Mouse (Mus musculus) adrenal gland, adult (tissue): ENCODE measurements at regions not wholly inside any gene's neighbourhood (a gene's known extent, or its start where the extent isn't known, plus 50 kb on each side); places are given as distances from the start of the nearest gene placed in this dataset.

Experiments used
- DNase-seq, 2 experiments: peaks; one replicate each; pipeline ENCODE4 v3.0.0; 2022 to 2023; ENCODE audit warnings: low spot score in 1 of 2; ENCODE audit not compliant: inconsistent age in 2 of 2

DNA sequence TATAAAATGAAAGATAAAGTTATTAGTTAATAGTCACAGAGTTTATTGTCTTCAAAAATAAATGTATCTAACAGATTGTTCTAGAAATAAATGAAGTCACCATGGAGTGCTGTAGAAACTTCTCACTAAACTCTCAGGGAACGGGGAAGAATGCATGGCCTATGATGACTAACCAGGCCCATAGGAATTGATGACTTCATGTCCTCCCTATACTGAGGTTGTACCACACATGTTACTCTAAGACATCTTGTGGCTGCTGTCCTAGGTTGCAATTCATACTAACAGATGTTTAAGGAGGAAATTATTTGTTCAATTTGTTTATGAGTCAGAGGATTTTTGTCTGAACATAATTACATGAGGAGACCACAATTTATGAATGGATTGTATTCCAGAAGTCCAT lies 459.4 kb downstream of the Pros1 start:
- no peak for DNase-seq

GRCm38 (mm10) chr16:63319602-63320001 lies 465.5 kb downstream of the Pros1 start:
- no peak for DNase-seq

DNA sequence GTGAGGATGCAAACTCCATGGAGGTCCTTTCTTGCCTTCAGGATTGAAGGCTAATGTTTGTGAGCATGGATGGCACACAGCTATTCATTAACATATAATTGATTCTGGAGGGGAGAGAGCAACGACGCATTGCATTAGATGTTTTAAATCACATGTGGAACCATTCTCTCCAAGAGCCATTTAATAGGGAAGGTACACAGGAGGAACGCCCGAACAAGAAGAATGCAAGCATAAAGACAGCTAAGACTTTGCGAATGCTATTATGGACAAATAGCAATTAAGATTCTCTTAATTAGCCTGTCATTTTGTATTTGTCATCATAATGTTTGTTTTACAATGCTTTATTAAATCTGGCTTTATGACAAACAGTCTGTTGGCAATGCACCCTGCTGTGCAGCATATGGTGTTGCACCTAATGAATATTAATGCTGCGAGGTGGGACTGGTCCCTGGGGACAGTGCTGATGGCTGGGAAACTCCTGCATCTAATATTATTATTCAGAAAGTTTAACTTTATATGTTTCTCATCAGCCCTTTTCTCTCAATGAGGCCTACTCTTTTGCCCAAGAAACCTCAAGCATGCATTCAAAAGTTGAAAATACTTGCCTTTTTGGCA lies 497.5 kb downstream of the Pros1 start:
- no peak for DNase-seq

- DNase-seq: no peak
Measured at GRCm38 (mm10) chr16:63369868-63370267, 494.1 kb downstream of the Epha3 start.

DNA sequence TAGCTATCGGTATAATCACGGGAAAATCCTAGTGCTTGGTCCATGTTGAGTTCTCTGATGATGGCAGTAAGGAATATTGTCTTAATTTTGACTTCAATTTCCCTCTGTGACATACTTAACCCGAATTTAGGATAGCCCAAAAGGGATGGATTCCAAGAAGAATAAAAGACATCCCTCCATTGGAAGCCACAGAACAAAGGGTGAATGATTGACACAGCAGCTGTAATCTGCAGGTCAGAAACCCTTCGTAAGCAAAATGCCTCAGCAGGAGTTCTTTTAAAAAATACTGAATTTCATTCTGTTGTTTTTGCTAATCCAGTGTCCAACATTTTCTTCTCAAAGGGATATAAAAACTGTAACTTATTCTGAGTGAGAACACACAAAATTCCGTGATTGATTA lies 492.7 kb downstream of the Epha3 start:
- no peak for DNase-seq

DNA sequence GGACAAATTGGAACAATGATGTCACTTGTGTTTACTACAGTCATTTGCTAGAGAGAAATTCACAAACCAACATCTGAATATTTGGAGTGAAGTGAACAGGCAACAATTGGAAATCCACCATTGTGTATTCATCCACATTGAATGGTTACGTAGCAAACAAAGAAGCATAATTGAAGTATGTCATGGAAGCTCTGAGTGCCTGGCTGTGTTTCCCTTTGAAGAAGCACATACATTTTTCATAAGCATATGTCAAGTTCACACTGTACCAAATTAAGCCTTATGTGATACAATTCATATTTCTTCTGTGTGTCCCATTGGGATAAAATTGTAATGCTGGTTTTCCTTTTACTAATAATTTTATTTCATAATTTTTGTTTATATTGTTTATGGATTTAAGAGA lies 459.0 kb downstream of the Epha3 start:
- no peak for DNase-seq

- DNase-seq: no peak
Measured at GRCm38 (mm10) chr16:63412656-63413055, 451.3 kb downstream of the Epha3 start.

- no peak for DNase-seq
Measured at GRCm38 (mm10) chr16:63452301-63452700, 411.7 kb downstream of the Epha3 start.

DNA sequence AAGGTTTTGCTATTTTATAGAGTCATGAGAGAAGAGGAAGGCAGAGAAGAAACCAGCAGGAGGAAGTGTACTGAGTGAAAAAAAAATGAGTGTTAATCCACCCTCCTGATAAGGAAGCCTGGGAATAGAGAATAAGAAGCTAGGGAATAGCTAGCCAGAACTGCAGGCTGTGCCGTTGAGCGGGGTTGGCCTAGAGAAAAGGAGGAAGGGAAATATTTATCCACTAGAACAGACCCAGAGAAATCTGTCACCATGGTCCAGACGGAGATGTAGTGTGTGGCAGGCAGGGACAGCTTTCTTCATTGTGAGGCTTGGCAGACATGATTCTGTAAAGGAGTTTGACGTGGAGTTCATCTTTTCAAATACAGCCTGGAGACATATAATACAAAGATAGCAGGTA lies 397.4 kb downstream of the Epha3 start:
- no peak for DNase-seq

DNA sequence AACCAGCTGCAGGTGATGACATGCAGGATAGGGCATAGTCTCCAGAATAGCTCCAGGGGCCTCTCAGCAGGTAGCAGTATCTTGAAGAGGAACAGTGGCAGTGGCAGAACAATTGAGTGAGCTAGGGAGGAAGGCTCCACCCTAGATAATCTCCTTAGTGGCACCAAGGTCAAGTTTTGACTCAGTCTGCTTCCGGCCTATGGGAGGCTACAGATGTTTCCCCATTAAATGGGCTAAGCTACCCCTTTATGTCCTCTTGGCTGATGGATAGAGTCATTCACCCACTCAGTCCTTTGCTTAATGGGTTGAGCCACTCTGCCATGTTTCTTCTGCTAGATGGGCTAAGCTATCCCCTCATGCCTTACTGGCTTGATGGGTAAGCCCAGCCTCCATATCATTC lies 395.1 kb downstream of the Epha3 start:
- DNase-seq: no peak
